Mouse (Mus musculus) frontal cortex, postnatal 10 days (tissue): Measurements from ENCODE around the gene Adgrg3.
"Not testable (repeated sequence)": the region's sequence is repeated elsewhere in the genome, so short reads cannot be mapped to it uniquely, and the experiment has no call there.

Source experiments
- DNase-seq, 2 experiments: peaks; one replicate each; pipeline ENCODE4 v3.0.0; 2022; ENCODE audit warnings: low spot score in 2 of 2, mixed read lengths in 1 of 2

The Adgrg3 gene

GRCm38 (mm10) chr8:95024387-95024786 lies 6.9 kb downstream of the Adgrg3 start:
- DNase-seq: no peak

GRCm38 (mm10) chr8:95025421-95025820 lies 7.9 kb downstream of the Adgrg3 start:
- DNase-seq: no peak

GRCm38 (mm10) chr8:95028391-95028790 lies 10.9 kb downstream of the Adgrg3 start:
- not testable (repeated sequence) for DNase-seq

- DNase-seq: peak; percentile 66 to 76
These were observed 19.8 kb downstream of the Adgrg3 start for GRCm38 (mm10) chr8:95037106-95037925.

- DNase-seq: no peak
These were observed 24.6 kb downstream of the Adgrg3 start for GRCm38 (mm10) chr8:95041883-95042784.

- no peak for DNase-seq
These were observed 27.3 kb downstream of the Adgrg3 start for GRCm38 (mm10) chr8:95044811-95045210.

GRCm38 (mm10) chr8:95046982-95047381 lies 29.5 kb downstream of the Adgrg3 start:
- DNase-seq: no peak

GRCm38 (mm10) chr8:95047884-95048680 lies 30.6 kb downstream of the Adgrg3 start:
- DNase-seq: no peak

GRCm38 (mm10) chr8:95049636-95050035 lies 32.1 kb downstream of the Adgrg3 start:
- no peak for DNase-seq

GRCm38 (mm10) chr8:95054438-95054837 lies 36.9 kb downstream of the Adgrg3 start:
- no peak for DNase-seq

- DNase-seq: no peak
These were observed 37.5 kb downstream of the Adgrg3 start, which contains the start of gene Drc7 for GRCm38 (mm10) chr8:95054927-95055510. TSS of gene Drc7 (plus strand) at chr8:95055103.

- DNase-seq: no peak
These were observed 38.9 kb downstream of the Adgrg3 start for GRCm38 (mm10) chr8:95056414-95056813.

GRCm38 (mm10) chr8:95058661-95059060 lies 41.2 kb downstream of the Adgrg3 start:
- no peak for DNase-seq

- no peak for DNase-seq
These were observed 42.5 kb downstream of the Adgrg3 start for GRCm38 (mm10) chr8:95059812-95060533.

- no peak for DNase-seq
These were observed 47.0 kb downstream of the Adgrg3 start for GRCm38 (mm10) chr8:95064531-95064930.

- DNase-seq: no peak
These were observed 50.1 kb downstream of the Adgrg3 start for GRCm38 (mm10) chr8:95067582-95067981.

- no peak for DNase-seq
These were observed 58.0 kb downstream of the Adgrg3 start for GRCm38 (mm10) chr8:95075504-95075903.

GRCm38 (mm10) chr8:95076151-95076550 lies 58.7 kb downstream of the Adgrg3 start:
- DNase-seq: no peak

GRCm38 (mm10) chr8:95078055-95078454 lies 60.6 kb downstream of the Adgrg3 start:
- no peak for DNase-seq

GRCm38 (mm10) chr8:95079305-95079704 lies 61.8 kb downstream of the Adgrg3 start:
- DNase-seq: no peak
